Mouse (Mus musculus) embryonic facial prominence, embryonic 14.5 days (tissue): ENCODE data around the gene Zbtb22. TPM values are rescaled to one million over a fixed set of nuclear protein-coding genes. Genes with fewer than 3 reads are reported as not detected.

Experiments used
- microRNA-seq: library from miRNA; unstranded; fragments of <30 nt; microRNA quantifications from one replicate; pipeline ENCODE4, GENCODE M21; 2016; ENCODE audit warnings: borderline number of aligned reads
- polyA plus RNA-seq: library from polyadenylated mRNA; unstranded; fragments of >200 nt; fragmentation: Nextera tagmentation; extraction: Ambion mirVana; gene quantifications from 2 replicates; pipeline ENCODE4 v1.2.1, GENCODE M21; 2014

Gene Zbtb22
- polyA plus RNA-seq, 1 experiment from 2014 or later, result 8.9 TPM

Small RNAs within 50 kb of the gene (microRNA-seq; reads per million reads assigned to microRNA genes)
- gene Gm27740, result not detected

Other genes starting within 250 kb of the Zbtb22 start
- gene Hnrnpm, start 229.0 kb upstream of the Zbtb22 start, polyA plus RNA-seq, result 266 and 275 TPM in 2 replicates
- 62.2 and 63.9 TPM in 2 replicates for gene March2, start 197.2 kb upstream of the Zbtb22 start, polyA plus RNA-seq
- 156 and 181 TPM in 2 replicates for gene Rab11b, start 155.4 kb upstream of the Zbtb22 start, polyA plus RNA-seq
- gene Angptl4, start 134.1 kb upstream of the Zbtb22 start, polyA plus RNA-seq, result 35.7 and 52.1 TPM in 2 replicates
- gene Kank3, start 105.4 kb upstream of the Zbtb22 start, polyA plus RNA-seq, result 38.7 and 39.4 TPM in 2 replicates
- 1,198 and 1,307 TPM in 2 replicates for gene Rps28, start 91.3 kb upstream of the Zbtb22 start, polyA plus RNA-seq
- 479 and 488 TPM in 2 replicates for gene Ndufa7, start 91.3 kb upstream of the Zbtb22 start, polyA plus RNA-seq
- 60.5 and 62.3 TPM in 2 replicates for gene Cd320, start 72.8 kb upstream of the Zbtb22 start, polyA plus RNA-seq
- not detected in 2 replicates for gene Gm7029, start 42.1 kb upstream of the Zbtb22 start, polyA plus RNA-seq
- gene Kifc1, start 25.2 kb upstream of the Zbtb22 start, polyA plus RNA-seq, result 5.9 and 7.0 TPM in 2 replicates
- gene Platr17, start 10.8 kb upstream of the Zbtb22 start, polyA plus RNA-seq, result not detected in 2 replicates
- gene Daxx, start 6.5 kb upstream of the Zbtb22 start, polyA plus RNA-seq, result 34.8 and 38.2 TPM in 2 replicates
- 31.9 and 32.0 TPM in 2 replicates for gene Tapbp, start within 50 bp of the Zbtb22 start, polyA plus RNA-seq
- gene Rgl2, start 13.6 kb downstream of the Zbtb22 start, polyA plus RNA-seq, result 34.5 and 43.4 TPM in 2 replicates
- 122 and 124 TPM in 2 replicates for gene Pfdn6, start 24.4 kb downstream of the Zbtb22 start, polyA plus RNA-seq
- gene Wdr46, start 24.8 kb downstream of the Zbtb22 start, polyA plus RNA-seq, result 15.4 and 20.2 TPM in 2 replicates
- 4.4 and 5.7 TPM in 2 replicates for gene B3galt4, start 35.6 kb downstream of the Zbtb22 start, polyA plus RNA-seq
- 38.6 and 41.6 TPM in 2 replicates for gene Vps52, start 39.9 kb downstream of the Zbtb22 start, polyA plus RNA-seq
- 2,078 and 2,095 TPM in 2 replicates for gene Rps18, start 40.1 kb downstream of the Zbtb22 start, polyA plus RNA-seq
- gene H2-K1, start 84.4 kb downstream of the Zbtb22 start, polyA plus RNA-seq, result 20.8 and 30.8 TPM in 2 replicates
- 6.0 and 7.2 TPM in 2 replicates for gene Ring1, start 108.8 kb downstream of the Zbtb22 start, polyA plus RNA-seq
- gene H2-Ke6, start 112.2 kb downstream of the Zbtb22 start, polyA plus RNA-seq, result 41.3 and 46.1 TPM in 2 replicates
- 118 and 125 TPM in 2 replicates for gene Slc39a7, start 115.8 kb downstream of the Zbtb22 start, polyA plus RNA-seq
- gene Rxrb, start 115.9 kb downstream of the Zbtb22 start, polyA plus RNA-seq, result 26.0 and 29.2 TPM in 2 replicates
- 53.9 and 64.3 TPM in 2 replicates for gene Col11a2, start 123.5 kb downstream of the Zbtb22 start, polyA plus RNA-seq
- 0.36 and 0.76 TPM in 2 replicates for gene H2-Oa, start 176.4 kb downstream of the Zbtb22 start, polyA plus RNA-seq
- 13.6 and 14.9 TPM in 2 replicates for gene H2-DMa, start 203.6 kb downstream of the Zbtb22 start, polyA plus RNA-seq
- 103 and 105 TPM in 2 replicates for gene Brd2, start 206.7 kb downstream of the Zbtb22 start, polyA plus RNA-seq
- 0.22 and 0.39 TPM in 2 replicates for gene H2-DMb2, start 227.4 kb downstream of the Zbtb22 start, polyA plus RNA-seq
- gene H2-DMb1, start 237.2 kb downstream of the Zbtb22 start, polyA plus RNA-seq, result 2.8 and 4.3 TPM in 2 replicates